Mouse (Mus musculus) liver, embryonic 14.5 days (tissue): ENCODE measurements at regions not wholly inside any gene's neighbourhood (a gene's known extent, or its start where the extent isn't known, plus 50 kb on each side); places are given as distances from the start of the nearest gene placed in this dataset.

Experiments used
- CTCF ChIP-seq: IDR thresholded peaks from 2 replicates; pipeline ENCODE4 v1.5.1; 2016; ENCODE audit warnings: antibody characterized with exemption, low read depth, control low read depth
- EP300 ChIP-seq: IDR thresholded peaks from 2 replicates; pipeline ENCODE4 v1.6.1; 2016; ENCODE audit warnings: antibody characterized with exemption, low read depth

DNA sequence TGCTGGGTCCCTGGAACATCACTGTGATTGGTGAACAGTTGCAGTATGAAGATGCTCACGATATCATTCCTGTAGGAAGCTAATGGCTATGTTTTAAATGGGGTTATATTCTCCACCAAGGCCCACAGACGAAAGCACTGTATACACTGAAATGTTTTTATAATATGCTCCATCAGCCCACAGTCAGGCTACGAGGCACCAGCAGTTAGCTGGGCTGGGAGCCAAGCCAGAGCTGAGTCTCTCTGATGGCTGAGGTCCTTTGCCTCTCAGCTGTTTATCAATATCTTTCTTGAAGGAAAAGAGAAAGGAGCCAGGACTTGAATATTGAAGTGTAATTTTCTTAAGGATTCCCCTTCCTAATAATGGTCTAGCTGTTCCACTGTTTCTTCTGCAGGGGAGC, 165.1 kb upstream of the Pld5 start:
- TF ChIP-seq CTCF, result no peak
- no peak for TF ChIP-seq EP300
